Mouse (Mus musculus): Measurements from ENCODE around the gene Tcea2. TPM values are rescaled to one million over a fixed set of nuclear protein-coding genes. Genes with fewer than 3 reads are reported as not detected.

The Tcea2 gene
- total and polyA plus RNA-seq, 3 experiments, result 0.28 to 1.2 TPM; not detected in 1

- no peak within 1 kb of the TSS for H3K4me3 ChIP-seq (ENCODE audit: low read depth, low read length)
- ATAC-seq (ENCODE audit: extremely low read depth, insufficient number of reproducible peaks, low FRiP score, poor library complexity, severe bottlenecking) (no peak), DNase-seq (ENCODE audit: low spot score) (no peak)
- no peaks in the 10 kb centered on the region for H3K36me3 ChIP-seq (replicated peaks)
- H3K9me3 ChIP-seq (replicated peaks), result peaks cover 6% of the 10 kb centered on the region
- TF ChIP-seq GATA1 (IDR thresholded peaks at IDR 0.05; ENCODE audit: borderline replicate concordance, low read length) (no peak), POLR2AphosphoS5 (IDR thresholded peaks at IDR 0.05; ENCODE audit: insufficient replicate concordance, low read depth, low read length) (no peak), GATA2 (IDR thresholded peaks at IDR 0.05; ENCODE audit: borderline replicate concordance, low read depth, low read length) (no peak), CTCF (IDR thresholded peaks at IDR 0.05; ENCODE audit: low read depth, low read length) (no peak), TAL1 (conservative IDR thresholded peaks at IDR 0.05; ENCODE audit: low read depth, low read length) (no peak)
- peaks cover 68% of the 10 kb centered on the region for H3K27me3 ChIP-seq (ENCODE audit: insufficient read depth, low read length)
- H3K4me1 ChIP-seq (ENCODE audit: insufficient read depth, low read depth, low read length), result peaks cover 6% of the 10 kb centered on the region
These were observed 8.8 kb upstream of the Tcea2 start, which contains the start of gene Sox18 for GRCm38 (mm10) chr2:181671326-181671725. Sox18 (minus strand) TSS chr2:181671640.

- H3K4me3 ChIP-seq (ENCODE audit: low read depth, low read length), result no peak overlapping the region
- H3K36me3 ChIP-seq (replicated peaks), result no peaks in the 10 kb centered on the region
- no peak for ATAC-seq (ENCODE audit: extremely low read depth, insufficient number of reproducible peaks, low FRiP score, poor library complexity, severe bottlenecking)
- peaks cover 6% of the 10 kb centered on the region for H3K4me1 ChIP-seq (ENCODE audit: insufficient read depth, low read depth, low read length)
- TF ChIP-seq CTCF (IDR thresholded peaks at IDR 0.05; ENCODE audit: low read depth, low read length), result no peak
- TF ChIP-seq TAL1 (conservative IDR thresholded peaks at IDR 0.05; ENCODE audit: low read depth, low read length), result no peak
- no peak for TF ChIP-seq GATA2 (IDR thresholded peaks at IDR 0.05; ENCODE audit: borderline replicate concordance, low read depth, low read length)
- TF ChIP-seq POLR2AphosphoS5 (IDR thresholded peaks at IDR 0.05; ENCODE audit: insufficient replicate concordance, low read depth, low read length), result no peak
- TF ChIP-seq GATA1 (IDR thresholded peaks at IDR 0.05; ENCODE audit: borderline replicate concordance, low read length), result no peak
- peaks cover 69% of the 10 kb centered on the region for H3K27me3 ChIP-seq (ENCODE audit: insufficient read depth, low read length)
- DNase-seq (ENCODE audit: low spot score), result no peak
- H3K9me3 ChIP-seq (replicated peaks), result peaks cover 6% of the 10 kb centered on the region
These were observed 8.1 kb upstream of the Tcea2 start for GRCm38 (mm10) chr2:181671984-181672383.

GRCm38 (mm10) chr2:181673501-181673900 lies 6.6 kb upstream of the Tcea2 start:
- peaks cover 6% of the 10 kb centered on the region for H3K9me3 ChIP-seq (replicated peaks)
- no peak overlapping the region for H3K4me3 ChIP-seq (ENCODE audit: low read depth, low read length)
- TF ChIP-seq TAL1 (conservative IDR thresholded peaks at IDR 0.05; ENCODE audit: low read depth, low read length) (no peak), GATA1 (IDR thresholded peaks at IDR 0.05; ENCODE audit: borderline replicate concordance, low read length) (no peak), CTCF (IDR thresholded peaks at IDR 0.05; ENCODE audit: low read depth, low read length) (no peak), GATA2 (IDR thresholded peaks at IDR 0.05; ENCODE audit: borderline replicate concordance, low read depth, low read length) (no peak), POLR2AphosphoS5 (IDR thresholded peaks at IDR 0.05; ENCODE audit: insufficient replicate concordance, low read depth, low read length) (no peak)
- DNase-seq (ENCODE audit: low spot score) (no peak), ATAC-seq (ENCODE audit: extremely low read depth, insufficient number of reproducible peaks, low FRiP score, poor library complexity, severe bottlenecking) (no peak)
- H3K36me3 ChIP-seq (replicated peaks), result no peaks in the 10 kb centered on the region
- peaks cover 6% of the 10 kb centered on the region for H3K4me1 ChIP-seq (ENCODE audit: insufficient read depth, low read depth, low read length)
- peaks cover 69% of the 10 kb centered on the region for H3K27me3 ChIP-seq (ENCODE audit: insufficient read depth, low read length)

GRCm38 (mm10) chr2:181674934-181675333 lies 5.2 kb upstream of the Tcea2 start:
- H3K4me1 ChIP-seq (ENCODE audit: insufficient read depth, low read depth, low read length), result peaks cover 10% of the 10 kb centered on the region
- TF ChIP-seq GATA1 (IDR thresholded peaks at IDR 0.05; ENCODE audit: borderline replicate concordance, low read length) (no peak), CTCF (IDR thresholded peaks at IDR 0.05; ENCODE audit: low read depth, low read length) (no peak), POLR2AphosphoS5 (IDR thresholded peaks at IDR 0.05; ENCODE audit: insufficient replicate concordance, low read depth, low read length) (no peak), GATA2 (IDR thresholded peaks at IDR 0.05; ENCODE audit: borderline replicate concordance, low read depth, low read length) (no peak), TAL1 (conservative IDR thresholded peaks at IDR 0.05; ENCODE audit: low read depth, low read length) (no peak)
- DNase-seq (ENCODE audit: low spot score) (no peak), ATAC-seq (ENCODE audit: extremely low read depth, insufficient number of reproducible peaks, low FRiP score, poor library complexity, severe bottlenecking) (no peak)
- H3K36me3 ChIP-seq (replicated peaks), result no peaks in the 10 kb centered on the region
- H3K27me3 ChIP-seq (ENCODE audit: insufficient read depth, low read length), result peaks cover 65% of the 10 kb centered on the region
- H3K9me3 ChIP-seq (replicated peaks), result peaks cover 6% of the 10 kb centered on the region
- no peak overlapping the region for H3K4me3 ChIP-seq (ENCODE audit: low read depth, low read length)

GRCm38 (mm10) chr2:181675454-181675853 lies 4.7 kb upstream of the Tcea2 start:
- Histone ChIP-seq H3K36me3 (replicated peaks) (no peaks in the 10 kb centered on the region), H3K4me3 (ENCODE audit: low read depth, low read length) (no peak overlapping the region; the same call in 1 of the 2 replicates), H3K27me3 (ENCODE audit: insufficient read depth, low read length) (peaks cover 64% of the 10 kb centered on the region), H3K9me3 (replicated peaks) (peaks cover 6% of the 10 kb centered on the region), H3K4me1 (ENCODE audit: insufficient read depth, low read depth, low read length) (peaks cover 14% of the 10 kb centered on the region)
- TF ChIP-seq CTCF (IDR thresholded peaks at IDR 0.05; ENCODE audit: low read depth, low read length) (no peak), GATA1 (IDR thresholded peaks at IDR 0.05; ENCODE audit: borderline replicate concordance, low read length) (no peak), GATA2 (IDR thresholded peaks at IDR 0.05; ENCODE audit: borderline replicate concordance, low read depth, low read length) (no peak), TAL1 (conservative IDR thresholded peaks at IDR 0.05; ENCODE audit: low read depth, low read length) (no peak), POLR2AphosphoS5 (IDR thresholded peaks at IDR 0.05; ENCODE audit: insufficient replicate concordance, low read depth, low read length) (no peak)
- ATAC-seq (ENCODE audit: extremely low read depth, insufficient number of reproducible peaks, low FRiP score, poor library complexity, severe bottlenecking) (no peak), DNase-seq (ENCODE audit: low spot score) (no peak)

GRCm38 (mm10) chr2:181676424-181676823 lies 3.7 kb upstream of the Tcea2 start:
- peaks cover under 1% of the 10 kb centered on the region; the same call in 1 of the 2 replicates for H3K9me3 ChIP-seq (replicated peaks)
- H3K4me1 ChIP-seq (ENCODE audit: insufficient read depth, low read depth, low read length), result peaks cover 17% of the 10 kb centered on the region
- DNase-seq (ENCODE audit: low spot score) (no peak), ATAC-seq (ENCODE audit: extremely low read depth, insufficient number of reproducible peaks, low FRiP score, poor library complexity, severe bottlenecking) (no peak)
- no peak for TF ChIP-seq GATA2 (IDR thresholded peaks at IDR 0.05; ENCODE audit: borderline replicate concordance, low read depth, low read length)
- no peak for TF ChIP-seq GATA1 (IDR thresholded peaks at IDR 0.05; ENCODE audit: borderline replicate concordance, low read length)
- no peak for TF ChIP-seq CTCF (IDR thresholded peaks at IDR 0.05; ENCODE audit: low read depth, low read length)
- no peak for TF ChIP-seq TAL1 (conservative IDR thresholded peaks at IDR 0.05; ENCODE audit: low read depth, low read length)
- no peak for TF ChIP-seq POLR2AphosphoS5 (IDR thresholded peaks at IDR 0.05; ENCODE audit: insufficient replicate concordance, low read depth, low read length)
- peaks cover 64% of the 10 kb centered on the region for H3K27me3 ChIP-seq (ENCODE audit: insufficient read depth, low read length)
- H3K4me3 ChIP-seq (ENCODE audit: low read depth, low read length), result no peak overlapping the region
- no peaks in the 10 kb centered on the region for H3K36me3 ChIP-seq (replicated peaks)

Data from G1E (cell line).